Mouse (Mus musculus): ENCODE measurements at regions not wholly inside any gene's neighbourhood (a gene's known extent, or its start where the extent isn't known, plus 50 kb on each side); places are given as distances from the start of the nearest gene placed in this dataset.
"Not testable (repeated sequence)": the region's sequence is repeated elsewhere in the genome, so short reads cannot be mapped to it uniquely, and the experiment has no call there.

- Histone ChIP-seq H3K27me3 (ENCODE audit: control insufficient read depth, insufficient read depth, low read length) (no peaks in the 10 kb centered on the region), H3K4me3 (ENCODE audit: low read depth, low read length) (no peak overlapping the region), H3K27ac (ENCODE audit: insufficient read depth, low read depth, low read length) (no peak overlapping the region), H3K4me1 (ENCODE audit: control insufficient read depth, insufficient read depth, insufficient read length, low read length) (no peaks in the 10 kb centered on the region), H3K36me3 (ENCODE audit: control insufficient read depth, insufficient read depth, low read length) (no peaks in the 10 kb centered on the region)
- no peak for TF ChIP-seq POLR2A (IDR thresholded peaks at IDR 0.05; ENCODE audit: low read depth, low read length)
- 45% methylated on average over 12 of the region's 12 CpGs for WGBS
Observed at GRCm38 (mm10) chr8:35160230-35160629, 605.4 kb upstream of the Gm19410 start.

GRCm38 (mm10) chr8:35162166-35162565 lies 603.4 kb upstream of the Gm19410 start:
- not testable (repeated sequence) for H3K4me1 ChIP-seq (ENCODE audit: control insufficient read depth, insufficient read depth, insufficient read length, low read length)
- WGBS, result 84% methylated on average over 4 of the region's 4 CpGs

GRCm38 (mm10) chr8:35166611-35167010 lies 599.0 kb upstream of the Gm19410 start:
- Histone ChIP-seq H3K4me1 (ENCODE audit: control insufficient read depth, insufficient read depth, insufficient read length, low read length) (no peaks in the 10 kb centered on the region), H3K27ac (ENCODE audit: insufficient read depth, low read depth, low read length) (no peak overlapping the region), H3K36me3 (ENCODE audit: control insufficient read depth, insufficient read depth, low read length) (no peaks in the 10 kb centered on the region), H3K27me3 (ENCODE audit: control insufficient read depth, insufficient read depth, low read length) (no peaks in the 10 kb centered on the region), H3K4me3 (ENCODE audit: low read depth, low read length) (no peak overlapping the region)
- 61% methylated on average over 6 of the region's 6 CpGs for WGBS
- TF ChIP-seq POLR2A (IDR thresholded peaks at IDR 0.05; ENCODE audit: low read depth, low read length) (no peak), CTCF (IDR thresholded peaks at IDR 0.05; ENCODE audit: extremely low read depth, insufficient read length, insufficient replicate concordance, low read depth, low read length) (no peak)

More at GRCm38 (mm10) chr8:35162166-35162565, 603.4 kb upstream of the Gm19410 start:
- H3K27me3 ChIP-seq (ENCODE audit: control insufficient read depth, insufficient read depth, low read length); H3K4me3 ChIP-seq (ENCODE audit: low read depth, low read length); H3K27ac ChIP-seq (ENCODE audit: insufficient read depth, low read depth, low read length); H3K36me3 ChIP-seq (ENCODE audit: control insufficient read depth, insufficient read depth, low read length): not testable (repeated sequence)

DNA sequence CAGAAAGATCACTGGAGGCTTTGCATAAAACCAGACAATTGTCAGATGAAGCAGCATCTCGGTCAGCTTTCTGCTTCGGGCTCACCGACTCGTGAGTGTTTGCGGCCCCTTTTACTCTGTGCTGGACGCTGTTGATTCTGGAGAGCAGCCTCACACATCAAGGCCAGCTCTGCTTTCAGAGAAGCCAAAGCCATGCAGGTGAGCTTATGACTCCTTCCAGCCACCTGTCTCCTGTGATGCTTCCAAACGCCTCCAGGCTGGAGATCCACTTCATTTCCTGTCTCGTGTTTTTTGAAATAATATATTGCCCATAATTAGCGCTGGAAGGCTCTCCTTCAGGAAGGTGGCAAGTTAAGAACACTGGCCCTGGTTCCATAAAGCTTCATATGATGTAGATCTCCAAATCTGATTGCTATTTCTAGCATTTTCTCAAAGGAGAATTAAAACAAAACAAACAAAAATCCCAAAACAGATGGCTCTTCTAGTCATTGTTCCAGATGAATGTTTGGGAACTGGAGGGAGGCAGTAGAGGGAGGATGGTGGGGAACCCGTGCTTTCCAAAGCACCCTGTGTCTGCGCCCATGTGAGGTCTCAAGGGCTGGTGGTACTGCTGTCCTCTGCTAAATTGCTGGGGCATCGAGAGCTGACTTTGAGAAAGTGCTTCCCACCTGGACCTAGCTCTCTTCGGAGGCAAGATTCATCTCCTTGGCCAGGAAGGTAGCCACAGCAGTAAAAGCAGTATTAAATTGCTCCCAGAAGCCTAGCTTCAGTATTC lies 593.9 kb upstream of the Gm19410 start:
- WGBS, result 81% methylated on average over 13 of the region's 13 CpGs
- no peak for TF ChIP-seq CTCF (IDR thresholded peaks at IDR 0.05; ENCODE audit: extremely low read depth, insufficient read length, insufficient replicate concordance, low read depth, low read length)
- TF ChIP-seq POLR2A (IDR thresholded peaks at IDR 0.05; ENCODE audit: low read depth, low read length), result no peak
- no peaks in the 10 kb centered on the region for H3K36me3 ChIP-seq (ENCODE audit: control insufficient read depth, insufficient read depth, low read length)
- H3K27ac ChIP-seq (ENCODE audit: insufficient read depth, low read depth, low read length), result no peak overlapping the region
- H3K27me3 ChIP-seq (ENCODE audit: control insufficient read depth, insufficient read depth, low read length), result no peaks in the 10 kb centered on the region
- no peaks in the 10 kb centered on the region for H3K4me1 ChIP-seq (ENCODE audit: control insufficient read depth, insufficient read depth, insufficient read length, low read length)
- no peak overlapping the region for H3K4me3 ChIP-seq (ENCODE audit: low read depth, low read length)

DNA sequence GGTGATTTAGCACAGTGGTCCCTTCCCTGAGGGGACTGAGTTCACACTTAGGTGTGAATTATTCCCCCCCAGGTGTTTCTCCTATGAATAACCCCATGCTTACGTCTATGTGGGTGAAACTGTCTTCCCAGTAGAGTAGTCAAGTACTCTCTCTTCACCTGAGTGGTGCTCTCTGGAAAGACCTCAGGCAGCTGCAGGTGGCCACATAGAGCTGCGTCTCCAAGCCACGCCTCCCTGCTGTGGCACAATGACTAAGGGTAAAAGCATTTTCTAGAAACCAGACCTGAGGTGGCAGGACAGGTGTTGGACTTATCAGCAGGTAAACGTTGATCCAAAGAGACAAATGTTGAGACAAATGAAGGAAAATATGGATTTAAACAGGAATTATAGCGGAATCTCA lies 588.3 kb upstream of the Gm19410 start:
- H3K4me1 ChIP-seq (ENCODE audit: control insufficient read depth, insufficient read depth, insufficient read length, low read length), result no peaks in the 10 kb centered on the region
- no peak overlapping the region for H3K4me3 ChIP-seq (ENCODE audit: low read depth, low read length)
- no peaks in the 10 kb centered on the region for H3K36me3 ChIP-seq (ENCODE audit: control insufficient read depth, insufficient read depth, low read length)
- 30% methylated on average over 5 of the region's 5 CpGs for WGBS
- no peak overlapping the region for H3K27ac ChIP-seq (ENCODE audit: insufficient read depth, low read depth, low read length)
- H3K27me3 ChIP-seq (ENCODE audit: control insufficient read depth, insufficient read depth, low read length), result no peaks in the 10 kb centered on the region
- TF ChIP-seq CTCF (IDR thresholded peaks at IDR 0.05; ENCODE audit: extremely low read depth, insufficient read length, insufficient replicate concordance, low read depth, low read length) (no peak), POLR2A (IDR thresholded peaks at IDR 0.05; ENCODE audit: low read depth, low read length) (no peak)

DNA sequence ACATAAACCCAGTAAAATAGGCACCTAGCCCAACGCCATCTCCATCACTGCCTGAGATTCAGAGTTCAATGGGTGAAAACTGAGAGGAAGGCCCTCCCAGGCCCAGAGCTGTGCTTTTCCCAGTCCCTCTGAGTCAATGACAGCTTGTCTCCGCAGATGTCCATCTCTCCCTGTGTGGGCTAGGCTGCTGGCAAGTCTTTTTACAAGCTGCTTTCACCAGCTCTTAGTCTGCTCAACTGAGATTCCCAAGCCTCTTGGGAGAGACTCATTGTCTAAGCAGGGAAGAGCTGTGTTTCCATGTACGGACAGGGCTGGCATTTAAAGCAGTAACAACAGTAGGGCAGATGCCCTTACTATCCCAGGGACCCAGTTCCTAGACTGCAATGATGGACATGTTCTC lies 585.5 kb upstream of the Gm19410 start:
- H3K27me3 ChIP-seq (ENCODE audit: control insufficient read depth, insufficient read depth, low read length), result no peaks in the 10 kb centered on the region
- H3K36me3 ChIP-seq (ENCODE audit: control insufficient read depth, insufficient read depth, low read length), result no peaks in the 10 kb centered on the region
- H3K4me3 ChIP-seq (ENCODE audit: low read depth, low read length), result no peak overlapping the region
- no peak overlapping the region for H3K27ac ChIP-seq (ENCODE audit: insufficient read depth, low read depth, low read length)
- WGBS, result 83% methylated on average over 3 of the region's 3 CpGs
- TF ChIP-seq CTCF (IDR thresholded peaks at IDR 0.05; ENCODE audit: extremely low read depth, insufficient read length, insufficient replicate concordance, low read depth, low read length) (no peak), POLR2A (IDR thresholded peaks at IDR 0.05; ENCODE audit: low read depth, low read length) (no peak)
- no peaks in the 10 kb centered on the region for H3K4me1 ChIP-seq (ENCODE audit: control insufficient read depth, insufficient read depth, insufficient read length, low read length)

- no peaks in the 10 kb centered on the region for H3K36me3 ChIP-seq (ENCODE audit: control insufficient read depth, insufficient read depth, low read length)
- H3K4me3 ChIP-seq (ENCODE audit: low read depth, low read length), result no peak overlapping the region
- TF ChIP-seq CTCF (IDR thresholded peaks at IDR 0.05; ENCODE audit: extremely low read depth, insufficient read length, insufficient replicate concordance, low read depth, low read length) (no peak), POLR2A (IDR thresholded peaks at IDR 0.05; ENCODE audit: low read depth, low read length) (no peak)
- 91% methylated on average over 4 of the region's 4 CpGs for WGBS
- H3K27me3 ChIP-seq (ENCODE audit: control insufficient read depth, insufficient read depth, low read length), result no peaks in the 10 kb centered on the region
- no peaks in the 10 kb centered on the region for H3K4me1 ChIP-seq (ENCODE audit: control insufficient read depth, insufficient read depth, insufficient read length, low read length)
- no peak overlapping the region for H3K27ac ChIP-seq (ENCODE audit: insufficient read depth, low read depth, low read length)
Observed at GRCm38 (mm10) chr8:35182141-35182540, 583.4 kb upstream of the Gm19410 start.
